Mouse (Mus musculus): ENCODE measurements around the gene Tysnd1.

- TF ChIP-seq CHD1 (IDR thresholded peaks at IDR 0.05; ENCODE audit: low read depth, low read length) (no peak), UBTF (IDR thresholded peaks at IDR 0.05; ENCODE audit: borderline replicate concordance, insufficient read depth, low read depth, low read length) (no peak), USF1 (IDR thresholded peaks at IDR 0.05; ENCODE audit: low read depth, low read length) (no peak), RCOR1 (IDR thresholded peaks at IDR 0.05; ENCODE audit: low read depth, low read length) (peak; percentile 53; the same call in 1 of the 2 replicates), EP300 (IDR thresholded peaks at IDR 0.05; ENCODE audit: low read depth in 1 of 2, low read length in 2 of 2) (peak; percentile 60 to 77)
Observed at GRCm38 (mm10) chr10:61665651-61666050, 29.7 kb upstream of the Tysnd1 start.
